Mouse (Mus musculus): Measurements from ENCODE around the gene Ptrh2. TPM values are rescaled to one million over a fixed set of nuclear protein-coding genes. Genes with fewer than 3 reads are reported as not detected.

Ptrh2 gene
- polyA plus RNA-seq (2015; fragmentation: Nextera tagmentation; extraction: Ambion mirVana), result 27.0 and 28.2 TPM in 2 replicates

DNA sequence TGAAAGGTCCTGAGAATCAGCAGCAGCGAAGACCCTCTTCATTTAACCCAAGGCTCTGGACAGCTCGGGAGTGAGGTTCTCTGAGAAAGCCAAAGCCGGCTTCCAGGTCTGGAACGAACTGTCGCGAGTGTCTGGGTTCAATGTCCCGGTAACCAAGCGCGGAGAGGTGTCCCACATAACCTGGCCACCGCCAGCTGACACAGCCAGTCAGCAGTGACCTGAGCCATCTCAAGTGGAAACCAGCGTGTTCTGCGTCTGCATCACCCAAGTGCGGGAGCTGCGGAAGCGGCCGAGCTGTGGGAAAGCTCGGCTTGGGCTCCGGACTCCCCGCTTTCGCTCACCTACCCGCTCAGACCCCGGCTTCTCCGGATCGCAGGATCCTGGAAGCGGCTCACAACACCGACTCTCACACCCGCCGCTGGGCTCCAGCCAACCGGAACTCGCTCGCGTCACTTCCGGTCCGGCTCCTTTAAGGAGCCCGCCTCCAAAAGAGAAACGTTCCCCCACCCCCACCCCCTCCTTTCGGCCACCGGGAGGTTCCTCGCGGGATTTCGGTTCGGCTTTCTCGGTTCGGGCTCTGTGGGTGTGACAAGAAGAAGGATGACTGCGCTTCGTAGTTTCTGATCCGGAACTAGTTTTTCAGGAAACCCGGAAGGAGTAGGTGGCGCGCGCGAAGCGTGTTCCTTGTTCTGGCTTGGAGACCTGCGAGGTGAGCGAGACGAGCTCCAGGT is at the start of gene Ptrh2, which contains the start of gene Vmp1:
Ptrh2 (plus strand) TSS at position 591 of the 731 bp plus-strand sequence.
Vmp1 (minus strand) TSS at position 442 of the 731 bp plus-strand sequence.
- Histone ChIP-seq H3K36me3 (ENCODE audit: control insufficient read depth, insufficient read depth, low read length) (no peaks in the 10 kb centered on the region), H3K27ac (ENCODE audit: low read length) (peak within 1 kb of the TSS; percentile 93), H3K27me3 (replicated peaks; ENCODE audit: control insufficient read depth, insufficient read depth, low read length) (no peaks in the 10 kb centered on the region), H3K9me3 (ENCODE audit: control insufficient read depth, low read length) (no peaks in the 10 kb centered on the region), H3K4me3 (ENCODE audit: low read length) (peak within 1 kb of the TSS; percentile 81), H3K4me1 (ENCODE audit: control insufficient read depth, insufficient read depth, low read length) (peaks cover 11% of the 10 kb centered on the region), H3K4me2 (ENCODE audit: low read depth, low read length) (peak within 1 kb of the TSS; percentile 73), H3K9ac (ENCODE audit: low read depth, low read length) (peak within 1 kb of the TSS; percentile 90)
- under 1% methylated on average over 56 of the region's 56 CpGs for WGBS
- peak; percentile 92 for ATAC-seq

DNA sequence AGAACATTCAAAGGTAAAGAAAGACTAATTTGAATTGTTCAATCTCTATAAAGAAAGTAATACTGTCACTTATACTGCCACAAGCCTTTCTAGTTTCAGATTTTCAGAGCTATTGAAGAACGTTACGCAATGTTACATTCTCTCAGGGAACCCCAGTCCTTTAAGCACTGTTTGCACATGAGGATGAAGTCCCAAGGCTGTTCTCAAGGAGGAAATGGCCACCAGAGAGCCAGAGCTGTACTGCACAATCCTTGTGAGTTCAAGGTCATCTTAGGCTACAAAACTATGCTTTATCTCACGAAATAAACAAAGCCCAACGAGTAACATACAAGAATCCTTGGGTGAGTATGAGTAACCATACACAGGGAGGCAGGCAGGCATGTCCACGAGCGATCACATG is 49.4 kb upstream of the Ptrh2 start:
- no peaks in the 10 kb centered on the region for H3K9me3 ChIP-seq (ENCODE audit: control insufficient read depth, low read length)
- WGBS, result 83% methylated on average over 6 of the region's 6 CpGs
- no peak overlapping the region for H3K27ac ChIP-seq (ENCODE audit: low read length)
- H3K4me2 ChIP-seq (ENCODE audit: low read depth, low read length), result no peak overlapping the region
- H3K27me3 ChIP-seq (replicated peaks; ENCODE audit: control insufficient read depth, insufficient read depth, low read length), result no peaks in the 10 kb centered on the region
- peaks cover 4% of the 10 kb centered on the region; the same call in 1 of the 2 replicates for H3K36me3 ChIP-seq (ENCODE audit: control insufficient read depth, insufficient read depth, low read length)
- H3K4me3 ChIP-seq (ENCODE audit: low read length), result no peak overlapping the region
- H3K9ac ChIP-seq (ENCODE audit: low read depth, low read length), result no peak overlapping the region
- H3K4me1 ChIP-seq (ENCODE audit: control insufficient read depth, insufficient read depth, low read length), result no peaks in the 10 kb centered on the region
- no peak for ATAC-seq

DNA sequence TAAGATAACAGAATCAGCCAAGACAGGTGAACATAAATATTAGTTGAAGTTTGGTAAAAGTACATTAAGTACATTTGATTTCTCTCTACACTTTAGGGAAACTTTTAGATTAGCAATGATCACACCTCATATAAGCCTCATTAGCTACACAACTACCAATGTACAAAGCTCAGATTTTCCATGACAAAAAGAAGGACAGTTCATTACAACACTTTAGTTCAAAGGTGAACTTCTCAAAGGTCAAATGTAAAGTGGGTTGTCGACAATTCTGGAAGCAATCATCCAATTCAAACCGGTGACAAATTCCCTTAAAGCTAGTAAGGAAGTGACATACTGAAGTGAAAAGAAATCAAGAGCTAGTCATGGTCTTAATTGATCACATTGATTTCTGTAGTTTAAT is 46.1 kb upstream of the Ptrh2 start:
- Histone ChIP-seq H3K9ac (ENCODE audit: low read depth, low read length) (no peak overlapping the region), H3K4me3 (ENCODE audit: low read length) (no peak overlapping the region), H3K4me1 (ENCODE audit: control insufficient read depth, insufficient read depth, low read length) (0 out of 2 replicates have a peak, but pooled peaks cover 2% of the 10 kb centered on the region), H3K36me3 (ENCODE audit: control insufficient read depth, insufficient read depth, low read length) (no peaks in the 10 kb centered on the region), H3K4me2 (ENCODE audit: low read depth, low read length) (no peak overlapping the region), H3K9me3 (ENCODE audit: control insufficient read depth, low read length) (no peaks in the 10 kb centered on the region), H3K27ac (ENCODE audit: low read length) (no peak overlapping the region), H3K27me3 (replicated peaks; ENCODE audit: control insufficient read depth, insufficient read depth, low read length) (no peaks in the 10 kb centered on the region)
- 75% methylated on average over 2 of the region's 2 CpGs for WGBS
- ATAC-seq, result no peak

DNA sequence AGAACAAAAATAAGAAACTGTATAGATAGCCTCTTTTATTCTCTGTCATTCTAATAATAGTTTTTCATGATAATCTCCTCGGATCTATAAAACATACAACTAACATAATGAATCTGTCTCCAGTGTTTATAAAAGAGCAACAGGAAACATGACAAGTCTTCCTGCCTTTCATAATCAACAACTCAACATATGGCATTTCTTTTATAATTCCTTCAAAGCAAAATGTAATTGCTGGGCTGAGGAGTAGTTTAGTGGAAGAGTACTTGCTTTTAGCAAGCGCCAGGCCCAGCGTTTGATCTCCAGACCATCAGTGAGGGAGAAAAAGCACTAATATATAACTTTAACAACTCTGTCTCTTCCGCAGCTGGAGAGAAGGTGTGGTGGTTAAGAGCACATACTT is 42.1 kb upstream of the Ptrh2 start:
- WGBS, result 62% methylated on average over 4 of the region's 4 CpGs

DNA sequence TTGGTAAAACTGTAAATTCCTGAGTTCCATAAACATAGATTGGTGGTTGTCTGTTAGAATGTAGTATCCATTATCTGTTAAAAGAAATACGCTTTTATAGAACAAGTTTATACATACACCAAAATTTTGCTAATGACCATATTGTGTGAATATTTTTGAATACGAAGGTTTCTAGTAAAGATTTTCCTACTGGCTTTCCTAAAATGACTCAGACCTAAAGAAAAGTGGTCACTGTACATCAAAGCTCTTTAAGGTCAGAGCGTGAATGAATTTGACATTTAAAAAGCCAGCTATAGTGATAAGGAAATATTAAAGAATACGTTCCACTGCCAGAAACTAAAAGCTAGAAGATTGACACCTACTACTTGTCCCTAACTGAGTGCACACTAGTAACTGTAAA is 39.2 kb upstream of the Ptrh2 start:
- no peak for ATAC-seq

More for the DNA sequence above, 42.1 kb upstream of the Ptrh2 start:
- H3K4me3 ChIP-seq (ENCODE audit: low read length), result no peak overlapping the region
- no peaks in the 10 kb centered on the region for H3K9me3 ChIP-seq (ENCODE audit: control insufficient read depth, low read length)
- no peak overlapping the region for H3K27ac ChIP-seq (ENCODE audit: low read length)
- H3K4me1 ChIP-seq (ENCODE audit: control insufficient read depth, insufficient read depth, low read length), result 0 out of 2 replicates have a peak, but pooled peaks cover 2% of the 10 kb centered on the region
- H3K27me3 ChIP-seq (replicated peaks; ENCODE audit: control insufficient read depth, insufficient read depth, low read length), result no peaks in the 10 kb centered on the region
- no peaks in the 10 kb centered on the region for H3K36me3 ChIP-seq (ENCODE audit: control insufficient read depth, insufficient read depth, low read length)
- no peak overlapping the region for H3K9ac ChIP-seq (ENCODE audit: low read depth, low read length)
- no peak for ATAC-seq
- H3K4me2 ChIP-seq (ENCODE audit: low read depth, low read length), result no peak overlapping the region

DNA sequence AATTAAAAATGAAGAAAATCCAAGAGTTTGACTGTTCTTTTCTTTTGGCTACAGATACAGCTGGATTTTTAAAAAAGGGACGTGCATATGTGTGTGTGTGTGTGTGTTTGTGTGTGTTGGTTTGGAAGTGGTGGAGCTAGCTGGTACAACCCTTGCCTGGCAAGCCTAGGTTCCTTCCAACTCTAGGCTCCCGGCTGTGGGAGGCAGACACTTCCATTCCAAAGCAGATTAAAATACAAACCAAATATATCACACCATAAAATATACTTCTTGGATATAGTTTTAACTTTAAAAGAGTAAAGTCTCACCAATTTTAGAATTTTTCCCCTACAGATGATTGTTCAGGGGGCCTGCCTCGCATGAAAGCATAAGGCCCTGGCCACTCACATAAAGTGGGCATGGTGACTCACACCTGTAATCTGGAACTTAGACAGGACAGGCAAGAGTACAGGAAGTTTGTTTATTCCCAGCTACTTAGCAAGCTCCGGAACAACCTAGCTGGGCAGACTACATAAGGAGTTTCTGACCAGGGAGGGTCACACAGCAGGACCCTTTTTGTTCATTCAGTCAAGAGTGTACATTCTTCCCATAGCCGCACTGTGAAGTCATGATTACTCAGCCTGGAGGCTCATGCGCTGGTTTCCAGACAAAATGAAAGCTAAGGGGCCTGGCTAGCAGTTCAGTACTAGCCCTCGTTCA is 37.5 kb upstream of the Ptrh2 start:
- H3K27me3 ChIP-seq (replicated peaks; ENCODE audit: control insufficient read depth, insufficient read depth, low read length), result no peaks in the 10 kb centered on the region
- 71% methylated on average over 7 of the region's 7 CpGs for WGBS
- H3K4me3 ChIP-seq (ENCODE audit: low read length), result no peak overlapping the region
- H3K36me3 ChIP-seq (ENCODE audit: control insufficient read depth, insufficient read depth, low read length), result no peaks in the 10 kb centered on the region
- H3K4me1 ChIP-seq (ENCODE audit: control insufficient read depth, insufficient read depth, low read length), result 0 out of 2 replicates have a peak, but pooled peaks cover 2% of the 10 kb centered on the region
- no peak overlapping the region for H3K9ac ChIP-seq (ENCODE audit: low read depth, low read length)
- H3K9me3 ChIP-seq (ENCODE audit: control insufficient read depth, low read length), result no peaks in the 10 kb centered on the region
- H3K4me2 ChIP-seq (ENCODE audit: low read depth, low read length), result no peak overlapping the region
- 0 out of 2 replicates have a peak overlapping the region, but pooled peaks have one; percentile 21 for H3K27ac ChIP-seq (ENCODE audit: low read length)
- ATAC-seq, result peak; percentile 26; the same call in 1 of the 2 replicates

More for the DNA sequence above, 39.2 kb upstream of the Ptrh2 start:
- 0 out of 2 replicates have a peak, but pooled peaks cover 2% of the 10 kb centered on the region for H3K4me1 ChIP-seq (ENCODE audit: control insufficient read depth, insufficient read depth, low read length)
- H3K4me2 ChIP-seq (ENCODE audit: low read depth, low read length), result no peak overlapping the region
- no peak overlapping the region for H3K27ac ChIP-seq (ENCODE audit: low read length)
- no peaks in the 10 kb centered on the region for H3K9me3 ChIP-seq (ENCODE audit: control insufficient read depth, low read length)
- H3K4me3 ChIP-seq (ENCODE audit: low read length), result no peak overlapping the region
- H3K36me3 ChIP-seq (ENCODE audit: control insufficient read depth, insufficient read depth, low read length), result no peaks in the 10 kb centered on the region
- no peak overlapping the region for H3K9ac ChIP-seq (ENCODE audit: low read depth, low read length)
- WGBS, result 96% methylated on average over 4 of the region's 4 CpGs
- no peaks in the 10 kb centered on the region for H3K27me3 ChIP-seq (replicated peaks; ENCODE audit: control insufficient read depth, insufficient read depth, low read length)

DNA sequence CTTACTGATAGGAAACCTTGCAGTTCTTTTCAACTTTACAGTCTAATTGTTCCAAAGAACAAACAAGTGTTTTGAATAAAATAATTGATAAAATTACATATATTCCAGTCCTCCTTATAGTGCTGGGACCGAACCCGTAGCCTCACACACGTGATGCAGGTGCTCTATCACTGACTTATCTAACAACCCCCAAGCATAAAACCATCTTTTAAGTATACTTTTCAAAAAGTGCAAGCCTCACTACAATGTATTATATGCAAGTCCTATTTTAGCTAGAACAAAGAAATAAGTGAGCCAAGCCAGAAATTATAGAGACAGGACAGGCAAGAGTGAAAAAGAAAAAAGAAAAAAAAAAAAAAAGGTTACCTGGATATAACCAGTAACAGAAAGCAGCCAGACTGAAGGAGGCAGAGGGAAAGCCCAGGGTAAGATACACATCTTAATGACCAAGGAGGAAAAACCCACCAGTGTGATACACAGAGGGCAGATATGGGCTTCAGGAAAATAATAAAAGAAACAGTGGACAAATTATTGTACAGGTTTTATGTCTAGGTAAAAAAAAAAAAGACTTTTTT is 36.8 kb upstream of the Ptrh2 start:
- H3K9me3 ChIP-seq (ENCODE audit: control insufficient read depth, low read length), result no peaks in the 10 kb centered on the region
- H3K4me1 ChIP-seq (ENCODE audit: control insufficient read depth, insufficient read depth, low read length), result no peaks in the 10 kb centered on the region
- H3K27me3 ChIP-seq (replicated peaks; ENCODE audit: control insufficient read depth, insufficient read depth, low read length), result no peaks in the 10 kb centered on the region
- 91% methylated on average over 3 of the region's 3 CpGs for WGBS
- H3K4me2 ChIP-seq (ENCODE audit: low read depth, low read length), result no peak overlapping the region
- no peaks in the 10 kb centered on the region for H3K36me3 ChIP-seq (ENCODE audit: control insufficient read depth, insufficient read depth, low read length)
- no peak overlapping the region for H3K27ac ChIP-seq (ENCODE audit: low read length)
- no peak overlapping the region for H3K9ac ChIP-seq (ENCODE audit: low read depth, low read length)
- ATAC-seq, result no peak
- H3K4me3 ChIP-seq (ENCODE audit: low read length), result no peak overlapping the region

DNA sequence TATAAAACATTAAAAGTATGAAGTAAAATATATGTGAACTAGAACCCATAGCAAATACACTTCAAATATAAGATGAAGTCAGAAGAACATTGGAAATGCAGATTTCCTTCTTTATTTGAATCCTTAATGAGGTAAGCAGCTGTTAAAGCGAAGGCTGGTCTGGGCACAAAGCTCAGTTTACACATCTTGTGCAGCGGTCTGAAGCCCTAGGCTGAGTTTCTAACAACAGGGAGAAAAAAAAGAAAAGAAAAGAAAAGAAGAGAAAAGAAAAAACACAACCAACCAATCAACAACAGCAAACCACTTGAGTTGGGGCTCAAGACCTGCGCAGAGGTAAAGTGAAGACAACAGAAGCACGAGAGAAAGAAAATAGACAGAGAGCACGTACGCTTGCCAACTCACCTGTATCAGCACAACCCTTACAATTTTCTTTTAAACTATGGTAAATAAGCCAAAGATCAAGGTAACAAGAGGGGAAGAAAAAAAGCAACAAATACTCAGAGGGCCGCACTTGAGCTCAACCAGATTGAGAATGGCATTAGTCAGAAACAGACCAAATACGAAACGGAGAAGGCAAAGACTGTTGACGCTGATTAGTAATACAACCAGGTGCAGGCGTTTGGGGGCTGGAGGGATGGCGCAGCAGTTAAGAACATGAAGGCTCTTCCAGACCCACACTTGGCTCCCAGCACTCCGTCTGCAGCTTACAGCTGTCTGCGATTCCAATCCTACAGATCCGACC is 35.9 kb upstream of the Ptrh2 start:
- WGBS, result 88% methylated on average over 15 of the region's 15 CpGs
- ATAC-seq, result no peak
- no peaks in the 10 kb centered on the region for H3K9me3 ChIP-seq (ENCODE audit: control insufficient read depth, low read length)

DNA sequence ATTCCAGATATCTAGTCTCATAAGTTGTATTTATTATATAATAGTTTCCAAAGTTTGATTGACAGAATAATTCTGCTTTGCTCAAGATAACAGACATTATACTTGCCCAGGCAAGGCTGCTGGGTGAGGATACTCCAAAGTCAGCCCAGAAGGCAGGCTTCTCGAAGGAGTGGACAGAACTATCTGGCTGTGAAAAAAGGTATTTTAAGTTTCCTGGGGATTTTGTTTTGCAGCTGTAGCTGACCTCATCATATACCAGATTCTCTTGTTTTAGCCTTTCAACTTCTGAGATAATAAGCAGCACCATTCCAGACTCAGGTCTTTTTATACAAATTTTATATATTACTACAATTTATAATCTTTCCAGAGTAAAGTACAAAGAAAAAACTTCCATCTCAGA is 34.2 kb upstream of the Ptrh2 start:
- 92% methylated on average over 1 of the region's 1 CpGs for WGBS

More for the DNA sequence above, 35.9 kb upstream of the Ptrh2 start:
- H3K36me3 ChIP-seq (ENCODE audit: control insufficient read depth, insufficient read depth, low read length), result no peaks in the 10 kb centered on the region
- H3K27ac ChIP-seq (ENCODE audit: low read length), result no peak overlapping the region
- no peak overlapping the region for H3K4me3 ChIP-seq (ENCODE audit: low read length)
- H3K27me3 ChIP-seq (replicated peaks; ENCODE audit: control insufficient read depth, insufficient read depth, low read length), result no peaks in the 10 kb centered on the region
- no peak overlapping the region for H3K9ac ChIP-seq (ENCODE audit: low read depth, low read length)
- no peaks in the 10 kb centered on the region for H3K4me1 ChIP-seq (ENCODE audit: control insufficient read depth, insufficient read depth, low read length)
- H3K4me2 ChIP-seq (ENCODE audit: low read depth, low read length), result no peak overlapping the region

More for the DNA sequence above, 34.2 kb upstream of the Ptrh2 start:
- Histone ChIP-seq H3K36me3 (ENCODE audit: control insufficient read depth, insufficient read depth, low read length) (no peaks in the 10 kb centered on the region), H3K9ac (ENCODE audit: low read depth, low read length) (no peak overlapping the region), H3K9me3 (ENCODE audit: control insufficient read depth, low read length) (no peaks in the 10 kb centered on the region), H3K4me1 (ENCODE audit: control insufficient read depth, insufficient read depth, low read length) (no peaks in the 10 kb centered on the region), H3K27ac (ENCODE audit: low read length) (no peak overlapping the region), H3K4me2 (ENCODE audit: low read depth, low read length) (no peak overlapping the region), H3K27me3 (replicated peaks; ENCODE audit: control insufficient read depth, insufficient read depth, low read length) (no peaks in the 10 kb centered on the region), H3K4me3 (ENCODE audit: low read length) (no peak overlapping the region)
- no peak for ATAC-seq

Measured in intestine, embryonic 16.5 days (tissue).